Mouse (Mus musculus): ENCODE measurements around the gene Apbb2.

DNA sequence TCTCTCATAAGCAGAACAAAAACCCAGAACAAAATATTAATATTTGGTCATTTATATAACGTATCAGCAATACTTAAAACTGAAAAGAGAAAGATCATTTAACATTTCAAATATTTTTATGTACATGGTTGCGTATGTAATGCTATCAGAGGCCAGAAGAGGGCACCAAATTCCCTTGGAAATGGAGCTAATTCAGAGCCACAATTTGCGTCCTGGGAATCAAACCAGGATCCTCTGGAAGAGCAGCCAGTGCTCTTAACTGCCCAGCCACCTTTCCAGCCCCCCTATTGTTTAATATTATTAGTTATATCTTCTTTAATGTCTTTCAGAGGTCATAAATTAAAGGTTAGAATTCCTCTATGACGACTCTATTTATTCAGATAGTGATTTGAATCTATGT is 355.2 kb downstream of the Apbb2 start:
- TF ChIP-seq E2F4 (IDR thresholded peaks at IDR 0.05; ENCODE audit: insufficient read depth) (no peak), POLR2A (IDR thresholded peaks at IDR 0.05; ENCODE audit: insufficient read length, low read depth) (no peak), MAX (IDR thresholded peaks at IDR 0.05; ENCODE audit: low read depth) (no peak), MYOD1 (IDR thresholded peaks at IDR 0.05; ENCODE audit: control insufficient read depth in 1 of 3, insufficient read length in 2 of 3, low read depth in 2 of 3) (no peak), POLR2AphosphoS2 (IDR thresholded peaks at IDR 0.05; ENCODE audit: insufficient read length, low read depth) (no peak), TCF12 (IDR thresholded peaks at IDR 0.05; ENCODE audit: insufficient read depth, poor library complexity, severe bottlenecking) (no peak), SRF (IDR thresholded peaks at IDR 0.05; ENCODE audit: control insufficient read depth, insufficient read length, low read depth) (no peak), MYOG (IDR thresholded peaks at IDR 0.05; ENCODE audit: control insufficient read depth in 1 of 3, insufficient read depth in 1 of 3, insufficient read length in 2 of 3, low read depth in 2 of 3) (no peak)
